Mouse (Mus musculus) G1E (cell line): ENCODE measurements around the gene Prkca.

Source experiments
- CTCF ChIP-seq: IDR thresholded peaks from 2 replicates; pipeline ENCODE4 v1.5.1; 2012; ENCODE audit warnings: low read depth, low read length, inconsistent platforms, mixed read lengths
- GATA1 ChIP-seq: IDR thresholded peaks from 2 replicates; pipeline ENCODE4 v1.6.1; 2012; ENCODE audit warnings: borderline replicate concordance, low read length, inconsistent platforms, mixed read lengths
- GATA2 ChIP-seq: IDR thresholded peaks from 2 replicates; pipeline ENCODE4 v1.6.1; 2012; ENCODE audit warnings: low read depth, low read length, inconsistent platforms, borderline replicate concordance
- TAL1 ChIP-seq: conservative IDR thresholded peaks from 2 replicates; pipeline ENCODE4 v1.6.1; 2012; ENCODE audit warnings: low read depth, low read length, inconsistent platforms, mixed read lengths

DNA sequence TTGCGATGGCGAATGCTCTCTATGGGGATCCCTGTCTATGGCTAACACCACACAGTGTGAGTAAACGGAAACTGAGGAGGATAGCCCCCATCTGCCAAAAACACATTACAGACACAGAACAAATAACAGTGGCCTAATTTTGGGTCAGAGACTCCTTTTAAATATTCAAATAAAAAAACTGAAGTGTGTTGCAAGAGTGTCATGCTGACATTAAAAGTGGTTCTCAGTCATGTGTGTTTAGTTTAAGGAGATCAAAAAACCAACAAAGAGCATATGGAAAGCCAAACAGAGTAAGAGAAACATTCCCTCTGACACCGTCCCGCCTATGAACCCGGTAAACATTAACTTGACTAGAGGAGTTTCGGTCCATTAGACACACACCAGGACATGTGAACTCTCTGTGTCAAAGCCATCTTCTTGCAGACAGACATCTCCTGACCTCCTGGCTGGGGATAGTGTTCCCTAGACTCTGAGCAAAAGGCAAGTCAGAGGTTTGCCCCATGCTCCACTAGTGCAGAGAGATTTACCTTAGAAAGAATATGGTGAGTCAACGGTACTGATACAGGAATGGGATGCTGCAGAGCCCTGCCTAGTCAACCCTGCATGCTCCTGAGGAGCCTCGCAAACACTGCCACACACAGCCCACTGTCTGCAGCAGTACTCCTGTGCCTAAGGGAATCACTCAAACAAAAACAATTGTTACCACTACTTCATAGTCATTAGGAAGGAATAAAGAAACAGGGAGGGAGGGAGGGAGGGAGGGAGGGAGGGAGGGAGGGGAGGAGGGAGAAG lies 146.1 kb downstream of the Prkca start:
- TF ChIP-seq CTCF, result no peak
- TF ChIP-seq GATA1, result no peak
- no peak for TF ChIP-seq GATA2
- no peak for TF ChIP-seq TAL1
